Mouse (Mus musculus) small intestine, adult 2 months (tissue): ENCODE results near the gene Ube2g2.

Experiments
- CTCF ChIP-seq: fragments of 200-500 bp; IDR thresholded peaks from 2 replicates; pipeline ENCODE4 v1.5.1; 2012; ENCODE audit warnings: low read depth, mild to moderate bottlenecking, control low read depth, inconsistent platforms, low read length, moderate library complexity, mixed read lengths; ENCODE audit not compliant: insufficient replicate concordance, insufficient read length; ENCODE audit errors: extremely low read depth
- POLR2A ChIP-seq: fragments of 200-500 bp; IDR thresholded peaks from 2 replicates; pipeline ENCODE4 v1.6.1; 2012; ENCODE audit warnings: low read depth, mild to moderate bottlenecking, control low read depth, inconsistent platforms, low read length, moderate library complexity

- TF ChIP-seq CTCF (no peak), POLR2A (no peak)
Measured at GRCm38 (mm10) chr10:77616926-77617325, 5.1 kb upstream of the Ube2g2 start.
